Mouse (Mus musculus): ENCODE measurements at regions not wholly inside any gene's neighbourhood (a gene's known extent, or its start where the extent isn't known, plus 50 kb on each side); places are given as distances from the start of the nearest gene placed in this dataset.

- no peak for DNase-seq
These were observed 59.8 kb upstream of the Rspo3 start for GRCm38 (mm10) chr10:29595455-29595854.

GRCm38 (mm10) chr10:29594969-29595368 lies 59.3 kb upstream of the Rspo3 start:
- no peak for DNase-seq

- no peak for DNase-seq
These were observed 57.2 kb upstream of the Rspo3 start for GRCm38 (mm10) chr10:29592906-29593305.

- DNase-seq: no peak
These were observed 54.5 kb upstream of the Rspo3 start for GRCm38 (mm10) chr10:29590187-29590586.

- DNase-seq: no peak
These were observed 54.1 kb upstream of the Rspo3 start for GRCm38 (mm10) chr10:29589739-29590138.
